Mouse (Mus musculus) erythroblast, embryonic 14.5 days (primary cell): ENCODE measurements around the gene Ap1b1. TPM values are rescaled to one million over a fixed set of nuclear protein-coding genes. Genes with fewer than 3 reads are reported as not detected.

Experiments
- H3K27me3 ChIP-seq: 2 replicates; pipeline ENCODE4 v1.6.1; 2012; ENCODE audit warnings: inconsistent platforms; ENCODE audit not compliant: control insufficient read depth
- H3K36me3 ChIP-seq: 2 replicates; pipeline ENCODE4 v1.6.1; 2012; ENCODE audit warnings: mild to moderate bottlenecking, inconsistent platforms; ENCODE audit not compliant: control insufficient read depth
- H3K4me1 ChIP-seq: 2 replicates; pipeline ENCODE4 v1.6.1; 2012; ENCODE audit warnings: inconsistent platforms; ENCODE audit not compliant: control insufficient read depth
- H3K4me3 ChIP-seq: replicated peaks from 2 replicates; pipeline ENCODE3; 2012; ENCODE audit warnings: moderate library complexity, mild to moderate bottlenecking, inconsistent platforms
- H3K9me3 ChIP-seq: 2 replicates; pipeline ENCODE4 v1.6.1; 2012; ENCODE audit warnings: low read length, inconsistent platforms, mixed read lengths; ENCODE audit not compliant: control insufficient read depth
- GATA1 ChIP-seq: IDR thresholded peaks from 2 replicates; pipeline ENCODE4 v1.6.1; 2012; ENCODE audit warnings: low read length, inconsistent platforms, mixed read lengths
- TAL1 ChIP-seq: IDR thresholded peaks from 3 replicates; pipeline ENCODE4 v1.6.1; 2012; ENCODE audit warnings: low read length, inconsistent platforms, mixed read lengths
- polyA plus RNA-seq: library from polyadenylated mRNA; stranded (reverse); fragments of >175 nt; gene quantifications from 2 replicates; pipeline ENCODE4 v1.2.3, GENCODE M21; 2012

The Ap1b1 gene
- polyA plus RNA-seq, 1 experiment = 17.5 TPM

GRCm38 (mm10) chr11:5037146-5037854 lies 50.7 kb downstream of the Ap1b1 start:
- Histone ChIP-seq H3K36me3 (peaks cover 100% of the 10 kb centered on the region), H3K4me3 (no peak overlapping the region), H3K4me1 (no peaks in the 10 kb centered on the region), H3K9me3 (no peaks in the 10 kb centered on the region), H3K27me3 (no peaks in the 10 kb centered on the region)
- TF ChIP-seq GATA1 = no peak
- no peak for TF ChIP-seq TAL1

DNA sequence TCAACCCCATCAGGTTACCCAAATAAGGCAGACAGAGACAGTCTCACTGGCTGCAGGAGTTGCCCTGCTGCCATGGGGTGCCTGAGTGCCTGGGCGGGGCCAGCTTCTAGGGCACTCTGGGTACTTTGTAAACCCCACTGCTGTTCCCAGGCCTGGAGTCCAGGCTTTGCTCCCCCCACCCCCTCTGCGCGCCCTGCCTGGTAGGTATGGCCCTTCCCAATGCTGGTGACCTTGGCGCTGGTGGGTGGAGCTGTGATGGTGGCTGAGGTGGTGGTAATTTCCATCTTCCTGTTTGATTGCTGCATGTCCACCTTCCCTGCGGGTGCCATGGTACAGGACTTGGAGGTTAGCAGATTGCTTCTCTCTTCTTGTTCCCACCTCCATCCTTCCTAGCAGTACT lies 54.0 kb downstream of the Ap1b1 start:
- no peaks in the 10 kb centered on the region for H3K4me1 ChIP-seq
- no peak overlapping the region for H3K4me3 ChIP-seq
- H3K27me3 ChIP-seq = no peaks in the 10 kb centered on the region
- H3K9me3 ChIP-seq = no peaks in the 10 kb centered on the region
- TF ChIP-seq TAL1 (no peak), GATA1 (no peak)
- H3K36me3 ChIP-seq = peaks cover 80% of the 10 kb centered on the region

DNA sequence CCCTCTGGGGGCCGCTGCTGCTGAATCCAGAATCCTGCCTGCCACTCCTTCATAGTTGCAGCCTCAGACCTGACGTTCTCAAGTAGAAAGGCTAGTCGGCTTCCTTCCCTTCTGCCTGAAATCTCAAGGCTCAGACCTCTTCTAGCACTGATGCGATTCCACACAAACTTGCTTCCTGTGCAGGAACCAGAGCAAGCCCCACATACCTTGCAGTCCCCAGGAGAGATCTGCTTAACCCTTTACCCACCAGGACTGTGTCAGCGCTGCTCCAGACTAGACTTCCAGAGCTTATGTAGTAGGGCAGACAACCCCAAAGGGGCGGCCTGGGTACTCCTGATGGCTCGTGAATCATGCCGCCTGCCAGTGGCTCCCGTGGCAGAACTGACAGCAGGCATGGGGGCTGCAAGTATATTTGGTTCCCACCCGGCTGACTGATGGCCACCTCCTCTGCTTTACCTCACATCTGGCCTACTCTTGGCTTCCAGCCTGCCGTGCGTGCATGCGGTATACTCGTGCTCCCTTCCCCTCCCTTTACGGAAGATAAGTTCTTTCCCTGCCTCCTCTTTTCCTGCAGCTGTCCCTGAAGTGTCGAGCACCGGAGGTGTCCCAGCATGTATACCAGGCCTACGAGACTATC lies 54.6 kb downstream of the Ap1b1 start:
- no peaks in the 10 kb centered on the region for H3K9me3 ChIP-seq
- TF ChIP-seq TAL1 (no peak), GATA1 (no peak)
- H3K4me3 ChIP-seq = no peak overlapping the region
- H3K27me3 ChIP-seq = no peaks in the 10 kb centered on the region
- peaks cover 74% of the 10 kb centered on the region for H3K36me3 ChIP-seq
- no peaks in the 10 kb centered on the region for H3K4me1 ChIP-seq

GRCm38 (mm10) chr11:5042645-5043381 lies 56.2 kb downstream of the Ap1b1 start:
- no peaks in the 10 kb centered on the region for H3K9me3 ChIP-seq
- no peaks in the 10 kb centered on the region for H3K4me1 ChIP-seq
- no peak for TF ChIP-seq TAL1
- TF ChIP-seq GATA1 = no peak
- H3K36me3 ChIP-seq = peaks cover 58% of the 10 kb centered on the region
- no peak overlapping the region for H3K4me3 ChIP-seq
- H3K27me3 ChIP-seq = no peaks in the 10 kb centered on the region

DNA sequence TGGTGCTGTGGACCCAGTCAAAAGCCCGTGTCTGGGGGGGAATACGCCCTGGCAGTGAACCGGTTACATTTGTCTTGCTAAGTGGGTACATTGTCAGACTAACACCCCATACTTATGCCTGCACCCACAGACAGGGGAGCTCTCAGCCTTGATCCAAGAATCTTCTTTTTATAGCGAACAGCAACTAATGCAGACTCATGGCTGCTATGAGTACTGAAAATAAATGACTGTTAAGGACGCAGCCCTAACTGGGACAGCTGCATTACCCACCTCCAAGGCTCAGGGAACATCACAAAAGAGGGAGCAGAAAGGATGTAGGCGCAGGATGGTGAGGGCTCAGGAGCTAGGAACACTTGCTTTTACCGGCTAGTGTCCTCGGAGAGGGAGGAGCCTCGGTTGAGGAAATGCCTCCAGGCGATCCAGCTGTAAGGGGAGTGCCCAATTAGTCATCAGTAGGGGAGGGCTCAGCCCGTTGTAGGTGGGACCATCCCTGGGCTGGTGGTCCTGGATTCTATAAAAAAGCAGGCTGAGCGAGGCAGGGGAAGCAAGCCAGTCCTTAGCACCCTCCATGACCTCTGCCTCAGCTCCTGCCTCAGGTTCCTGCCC lies 59.8 kb downstream of the Ap1b1 start:
- Histone ChIP-seq H3K4me1 (no peaks in the 10 kb centered on the region), H3K4me3 (no peak overlapping the region), H3K9me3 (no peaks in the 10 kb centered on the region), H3K36me3 (peaks cover 22% of the 10 kb centered on the region), H3K27me3 (peaks cover 9% of the 10 kb centered on the region; the same call in 1 of the 2 replicates)
- TF ChIP-seq TAL1 (no peak), GATA1 (no peak)

DNA sequence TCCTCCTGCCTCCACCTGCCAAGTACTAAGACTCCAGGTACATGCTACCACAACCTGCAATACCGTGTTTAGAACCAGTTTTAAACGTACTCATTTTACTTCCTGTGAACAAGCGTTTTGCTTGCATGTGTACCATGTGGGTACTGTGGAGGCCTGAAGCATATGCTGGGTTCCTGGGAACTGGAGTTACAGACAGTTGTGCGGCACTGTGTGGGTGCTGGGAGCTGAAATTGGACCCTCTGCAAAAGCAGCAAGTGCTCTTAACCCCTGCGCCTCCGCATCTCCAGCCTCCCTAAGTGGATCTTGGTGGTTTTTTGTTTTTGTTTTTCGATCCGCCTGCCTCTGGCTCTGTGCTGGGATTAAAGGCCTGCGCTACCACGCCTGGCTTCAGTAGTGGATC lies 65.0 kb downstream of the Ap1b1 start:
- no peak for TF ChIP-seq TAL1
- H3K4me1 ChIP-seq = no peaks in the 10 kb centered on the region
- H3K9me3 ChIP-seq = no peaks in the 10 kb centered on the region
- H3K36me3 ChIP-seq = no peaks in the 10 kb centered on the region
- H3K4me3 ChIP-seq = no peak overlapping the region
- H3K27me3 ChIP-seq = peaks cover 30% of the 10 kb centered on the region

DNA sequence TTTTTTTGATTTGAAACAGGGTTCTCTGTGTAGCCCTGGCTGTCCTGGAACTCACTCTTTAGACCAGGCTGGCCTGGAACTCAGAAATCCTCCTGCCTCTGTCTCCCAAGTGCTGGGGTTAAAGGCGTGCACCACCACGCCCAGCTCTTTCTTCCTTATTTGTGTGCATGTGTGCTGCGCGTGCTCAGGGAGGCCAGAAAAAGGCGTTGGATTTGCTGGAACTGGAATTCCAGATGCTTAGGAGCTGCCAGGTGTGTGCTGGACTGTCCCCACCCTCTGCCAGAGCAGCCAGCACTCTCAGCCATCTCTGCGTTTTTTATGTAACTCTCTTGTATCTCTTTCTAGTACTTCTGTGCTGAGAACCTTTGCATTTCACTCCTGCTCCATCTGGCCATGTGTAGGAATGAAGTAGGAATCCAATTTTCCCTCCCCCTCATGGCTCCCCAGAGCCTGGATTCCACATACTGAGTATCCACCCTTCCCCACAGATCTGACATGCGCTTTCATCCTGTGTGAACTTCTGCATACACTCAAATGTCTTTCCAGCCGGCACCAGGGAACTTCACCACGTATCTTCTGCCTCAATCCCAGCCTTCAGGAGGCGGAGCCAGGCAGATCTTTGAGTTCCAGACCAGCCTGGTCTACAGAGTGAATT lies 65.7 kb downstream of the Ap1b1 start:
- TF ChIP-seq GATA1 = no peak
- TF ChIP-seq TAL1 = no peak
- H3K4me1 ChIP-seq = no peaks in the 10 kb centered on the region
- H3K36me3 ChIP-seq = no peaks in the 10 kb centered on the region
- peaks cover 37% of the 10 kb centered on the region for H3K27me3 ChIP-seq
- H3K4me3 ChIP-seq = no peak overlapping the region
- H3K9me3 ChIP-seq = peaks cover under 1% of the 10 kb centered on the region; the same call in 1 of the 2 replicates

- no peak for TF ChIP-seq GATA1
- TF ChIP-seq TAL1 = no peak
- peaks cover 13% of the 10 kb centered on the region; the same call in 1 of the 2 replicates for H3K9me3 ChIP-seq
- H3K27me3 ChIP-seq = peaks cover 52% of the 10 kb centered on the region
- no peaks in the 10 kb centered on the region for H3K36me3 ChIP-seq
- H3K4me3 ChIP-seq = no peak overlapping the region
- peaks cover 7% of the 10 kb centered on the region for H3K4me1 ChIP-seq
Measured at GRCm38 (mm10) chr11:5054151-5054550, 67.5 kb downstream of the Ap1b1 start.
